Mouse (Mus musculus) thymus, postnatal 25 days (tissue): ENCODE results near the gene Fgfr2.

Experiments used
- DNase-seq: peaks from one replicate; pipeline ENCODE4 v3.0.0; 2022

The Fgfr2 gene

DNA sequence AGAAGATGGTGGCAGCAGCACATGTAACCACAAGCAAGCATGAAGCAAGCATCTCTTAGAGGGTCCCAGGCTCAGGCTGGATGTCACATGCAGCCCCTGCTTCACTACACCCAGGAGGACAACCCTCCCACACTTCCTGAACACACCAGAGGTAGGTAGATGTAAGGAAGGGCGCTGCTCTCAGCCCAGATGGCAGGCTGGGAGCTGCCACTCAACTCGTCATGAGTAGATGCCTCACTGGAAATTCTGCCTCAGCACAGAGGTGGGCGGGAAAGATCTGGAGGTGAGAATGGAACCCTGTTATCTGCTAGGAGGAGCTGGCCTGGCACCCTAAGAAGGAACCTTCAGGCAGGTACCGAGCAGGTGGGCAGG, 355.2 kb downstream of the Fgfr2 start:
- peak; percentile 19 for DNase-seq

DNA sequence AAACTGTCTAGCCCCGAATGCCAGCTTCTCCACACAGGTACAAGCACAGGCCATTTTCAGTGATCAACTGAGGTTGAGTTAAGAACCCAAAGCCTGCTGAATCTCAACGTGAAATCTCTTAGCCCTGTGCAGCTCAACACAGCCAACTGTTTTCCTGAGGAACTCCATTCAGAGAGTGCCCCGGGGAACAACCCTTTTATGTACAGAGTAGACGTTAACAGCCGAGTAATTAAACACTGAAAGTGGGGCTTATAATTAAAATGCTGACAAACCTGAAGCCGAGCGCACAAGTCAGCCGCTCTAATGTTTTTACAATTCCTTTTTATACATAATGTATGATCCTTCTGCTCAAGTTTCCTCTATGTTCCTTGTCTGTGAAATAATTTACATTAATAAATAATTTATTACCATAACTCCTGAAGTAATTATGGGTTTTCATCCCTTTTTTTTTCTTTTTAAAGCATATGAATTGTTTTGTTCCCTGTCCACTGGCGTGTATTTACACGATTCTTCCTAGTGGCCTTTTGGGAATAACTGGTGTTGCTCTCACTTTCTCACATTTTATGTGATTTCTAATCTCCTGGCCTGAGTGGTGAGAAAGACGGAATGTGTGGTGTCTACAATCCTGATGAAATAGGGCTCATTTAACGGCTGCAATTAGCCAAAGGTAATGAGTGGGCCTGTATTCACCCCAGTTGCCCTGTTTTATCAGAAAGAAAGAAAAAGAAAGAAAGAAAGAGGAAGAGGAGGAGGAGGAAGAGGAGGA, 355.7 kb downstream of the Fgfr2 start:
- no peak for DNase-seq

GRCm38 (mm10) chr7:132766235-132766871, 356.8 kb downstream of the Fgfr2 start:
- DNase-seq, result no peak

GRCm38 (mm10) chr7:132765629-132766186, 357.4 kb downstream of the Fgfr2 start:
- DNase-seq, result no peak

- no peak for DNase-seq
These were observed 358.2 kb downstream of the Fgfr2 start for GRCm38 (mm10) chr7:132764896-132765491.

- DNase-seq, result no peak
These were observed 358.8 kb downstream of the Fgfr2 start for GRCm38 (mm10) chr7:132764314-132764713.

- DNase-seq, result no peak
These were observed 359.2 kb downstream of the Fgfr2 start for GRCm38 (mm10) chr7:132763911-132764310.

DNA sequence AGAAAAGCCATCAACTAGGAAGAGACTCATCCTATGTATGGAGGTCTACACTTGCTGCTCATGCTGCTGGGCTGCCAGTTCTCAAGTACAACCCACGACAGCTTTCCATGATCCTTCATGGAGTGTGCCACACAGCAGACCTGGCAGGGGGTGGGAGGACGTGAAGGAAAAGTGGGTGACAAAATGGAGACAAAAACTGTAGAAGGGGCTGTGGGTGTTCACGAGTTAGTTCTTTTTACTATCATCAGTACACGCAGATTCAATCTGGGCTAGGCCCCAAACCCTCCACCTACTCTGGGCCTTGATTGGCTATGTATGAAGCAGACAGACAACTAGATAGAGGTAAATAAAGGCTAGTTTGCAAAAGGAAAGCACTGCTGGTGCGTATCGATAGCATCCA, 359.8 kb downstream of the Fgfr2 start:
- no peak for DNase-seq

DNA sequence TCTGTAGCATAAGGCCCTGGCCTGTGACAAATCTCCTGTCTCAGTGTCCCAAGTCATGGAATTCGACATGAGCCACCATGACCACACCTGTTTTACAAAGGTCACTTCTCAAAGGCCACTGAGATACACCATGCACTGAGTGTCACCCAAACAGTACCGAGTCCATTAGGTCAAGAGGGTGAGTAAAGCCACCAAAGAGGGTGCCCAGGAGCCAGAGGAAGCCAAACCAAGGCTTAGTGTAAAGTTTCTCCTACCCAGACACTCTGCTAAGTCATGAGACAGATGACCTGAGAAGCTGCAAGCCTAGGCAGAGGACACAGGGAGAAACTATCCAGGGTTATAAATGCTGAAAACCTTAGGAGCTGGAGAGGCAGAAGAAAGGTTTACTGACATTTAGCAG, 361.7 kb downstream of the Fgfr2 start:
- no peak for DNase-seq

GRCm38 (mm10) chr7:132760589-132761180, 362.5 kb downstream of the Fgfr2 start:
- no peak for DNase-seq

DNA sequence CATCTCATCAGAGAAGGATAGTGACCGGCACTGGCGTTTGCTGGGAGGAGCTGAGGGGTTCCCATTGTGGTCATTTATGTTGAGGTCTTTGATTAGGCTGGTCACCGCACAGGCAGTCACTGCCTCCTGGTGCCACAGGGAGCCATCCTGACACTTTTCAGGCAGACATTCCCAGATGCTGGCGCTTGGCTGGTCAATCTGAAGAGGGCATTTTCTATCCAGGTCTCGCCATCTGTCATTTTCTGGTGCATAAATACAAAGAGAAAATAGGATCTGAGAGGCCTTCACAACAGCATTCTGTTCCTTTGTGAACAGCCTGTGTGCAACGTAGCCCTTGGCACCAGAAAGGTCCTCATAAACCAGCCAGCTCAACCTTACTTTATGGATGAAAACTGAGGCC, 363.2 kb downstream of the Fgfr2 start:
- no peak for DNase-seq

GRCm38 (mm10) chr7:132759405-132759891, 363.7 kb downstream of the Fgfr2 start:
- no peak for DNase-seq

DNA sequence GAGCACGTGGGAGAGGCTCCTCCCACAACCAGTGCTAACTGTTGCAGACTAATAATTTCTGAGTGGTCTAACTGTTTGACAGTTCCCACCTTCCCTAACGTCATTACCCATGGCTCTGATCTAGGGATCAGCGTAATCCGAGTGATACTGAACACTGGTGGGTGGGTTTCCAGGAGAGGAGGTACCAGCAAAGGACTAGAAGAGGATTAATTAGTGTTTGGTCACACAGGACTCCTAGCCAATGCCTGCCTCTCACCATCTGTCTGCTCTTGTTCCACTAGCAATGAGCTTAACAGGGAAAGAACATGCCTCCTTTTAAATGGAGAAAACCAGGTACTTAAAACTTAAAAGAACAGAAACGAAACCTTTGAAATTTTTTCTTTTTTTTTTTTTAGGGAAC, 364.3 kb downstream of the Fgfr2 start:
- no peak for DNase-seq

DNA sequence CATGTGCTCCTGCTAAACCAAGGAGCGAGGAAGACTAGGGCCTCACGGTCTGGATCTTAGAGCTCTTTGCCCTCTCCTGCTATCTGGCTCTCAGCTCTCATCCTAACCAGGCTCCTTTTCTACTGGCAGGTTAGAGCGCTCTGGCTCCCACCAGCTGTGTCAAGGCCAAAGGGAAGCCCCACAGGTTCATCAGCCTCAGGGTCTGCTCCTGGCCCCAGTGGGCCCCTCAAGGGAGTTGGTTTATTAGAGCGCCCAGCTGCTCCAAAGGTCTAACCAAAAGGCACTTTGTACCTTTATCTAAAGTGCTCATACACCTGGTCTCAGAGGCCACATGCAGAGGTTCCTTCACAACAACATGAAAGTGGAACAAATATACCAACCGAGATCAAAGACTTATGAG, 366.8 kb downstream of the Fgfr2 start:
- no peak for DNase-seq

DNA sequence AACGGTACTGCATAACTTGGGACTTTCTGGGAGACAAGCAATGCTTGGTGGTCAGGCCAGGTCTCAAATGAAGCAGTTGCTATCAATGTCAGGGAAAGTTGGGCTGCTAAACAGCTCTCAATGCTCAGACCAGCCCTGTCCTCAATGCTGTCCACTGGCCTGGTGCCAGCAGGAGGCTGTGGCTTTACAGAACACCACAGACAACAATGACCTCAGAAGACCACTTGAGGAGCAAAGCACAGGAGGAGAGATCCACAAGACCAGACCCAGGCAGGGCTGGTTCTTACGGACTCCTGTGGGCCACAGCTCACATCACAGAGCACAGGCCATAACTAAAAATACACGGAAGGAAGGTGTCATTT, 368.8 kb downstream of the Fgfr2 start:
- DNase-seq, result no peak

- DNase-seq, result no peak
These were observed 369.4 kb downstream of the Fgfr2 start for GRCm38 (mm10) chr7:132753518-132754388.

- no peak for DNase-seq
These were observed 371.4 kb downstream of the Fgfr2 start for GRCm38 (mm10) chr7:132751716-132752115.

DNA sequence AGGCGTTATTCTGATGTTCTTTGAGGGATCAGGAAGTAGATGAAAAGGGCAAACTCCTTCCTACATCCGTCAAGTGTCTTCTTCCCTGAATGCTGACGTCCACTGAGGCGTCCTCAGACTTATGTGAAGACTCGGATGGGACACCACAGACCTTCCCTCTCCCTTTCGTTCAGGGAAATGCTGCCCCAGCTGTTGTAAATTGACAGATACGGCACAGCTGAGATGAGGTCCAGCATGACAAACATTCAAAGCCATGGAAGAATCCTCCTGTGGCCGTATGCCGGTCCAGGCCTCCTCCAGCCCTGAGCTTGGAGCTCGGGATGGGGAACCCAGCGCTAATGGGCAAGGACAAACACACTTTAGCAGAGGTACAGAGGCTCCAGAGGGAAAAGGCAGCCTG, 373.6 kb downstream of the Fgfr2 start:
- DNase-seq, result no peak

DNA sequence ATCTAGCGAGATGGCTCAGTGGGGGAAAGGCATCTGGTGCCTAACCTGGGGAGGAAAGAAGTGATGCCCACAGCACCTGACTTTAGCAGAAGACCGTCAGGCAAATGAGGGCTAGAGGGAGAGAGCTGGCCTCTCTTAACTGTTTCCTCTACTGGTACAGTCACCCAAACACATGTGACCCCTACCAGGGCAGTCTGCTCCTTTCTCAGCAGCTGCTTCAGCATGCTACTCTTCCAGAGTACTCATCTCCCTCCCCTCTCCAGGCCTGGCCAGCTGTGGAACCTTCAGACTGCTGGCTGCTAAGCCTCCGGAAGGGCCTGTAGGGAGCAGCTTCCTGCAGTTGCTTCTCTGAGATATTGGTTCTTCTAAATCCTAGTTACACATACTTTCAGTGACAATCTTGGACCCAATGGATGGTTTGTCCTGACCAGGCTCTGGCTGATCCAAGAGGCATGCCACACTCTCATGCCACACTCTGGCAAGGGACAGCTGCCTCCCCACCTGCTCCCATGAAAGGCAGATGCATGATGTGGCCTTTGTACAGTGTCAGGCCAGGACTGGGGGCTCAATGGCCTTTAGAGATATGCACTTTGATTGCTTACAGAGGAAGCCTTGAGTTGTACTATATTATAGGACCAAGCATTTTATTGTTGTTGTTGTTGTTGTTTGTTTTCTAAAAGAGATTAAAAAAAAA, 374.9 kb downstream of the Fgfr2 start:
- no peak for DNase-seq

DNA sequence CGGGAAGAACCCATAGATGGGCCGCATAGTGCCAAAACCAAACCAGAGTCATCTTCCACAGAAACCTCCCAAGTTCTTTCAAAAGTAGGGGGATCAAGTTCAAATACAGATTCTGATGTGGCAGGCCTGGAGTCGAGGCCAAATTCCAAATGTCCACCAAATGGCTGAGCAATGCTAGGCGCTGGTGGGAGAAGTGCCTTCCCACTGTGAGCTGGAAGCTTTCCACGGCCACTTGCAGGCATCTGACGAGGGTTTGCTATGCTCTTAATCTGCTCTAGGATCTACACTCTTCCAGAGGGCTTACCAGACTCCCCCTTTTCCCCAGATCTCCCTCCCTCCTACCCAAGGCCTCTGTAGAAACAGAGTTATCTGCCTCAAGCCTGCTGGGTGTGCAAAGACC, 376.1 kb downstream of the Fgfr2 start:
- DNase-seq, result no peak

- no peak for DNase-seq
These were observed 380.2 kb downstream of the Fgfr2 start for GRCm38 (mm10) chr7:132742912-132743311.

DNA sequence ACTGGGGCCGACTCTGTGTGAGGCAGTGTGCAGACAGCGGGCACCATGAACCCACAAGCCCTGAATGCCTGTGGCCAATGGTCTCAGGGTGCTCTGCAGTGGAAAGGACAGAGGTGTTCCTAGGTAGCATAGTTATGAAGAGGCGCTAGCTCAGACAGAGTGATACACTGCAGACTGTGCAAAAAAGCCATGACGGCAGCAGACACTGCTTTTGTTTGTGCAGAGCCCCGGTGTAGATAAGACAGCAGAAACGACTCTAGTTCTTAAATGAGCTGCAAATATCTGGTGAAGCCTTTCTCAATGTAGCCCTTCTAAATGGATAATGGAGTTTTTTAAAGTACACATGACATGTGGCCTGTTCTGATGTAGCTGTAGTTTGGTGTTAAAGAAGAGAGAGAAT, 383.3 kb downstream of the Fgfr2 start:
- no peak for DNase-seq
